Comparison of ENCODE assay signal across 15 mouse cellular contexts in genomic region chr16:62995555-62995954, GRCm38 (mm10).
"Had no signal": no experiment of that assay in that cellular context is flagged by ENCODE, and none has a peak within 500 bp of the region (broad histone marks: within the 10 kb centered on the region; RNA-seq: fewer than 3 reads in every experiment).

No protein-coding gene starts in this region.

- H3K27ac ChIP-seq: neural tube, embryonic 15.5 days; stomach, embryonic 15.5 days; stomach, postnatal 0 days had no signal

- DNase-seq: retina, postnatal 1 day; right cerebral cortex, adult 18-20 months; right cerebral cortex, postnatal 14 days; right cerebral cortex, postnatal 25 days; right cerebral cortex, postnatal 4 days; spleen, adult 18-20 months; thymus, adult 18-20 months; thymus, adult 2 months; thymus, postnatal 14 days; thymus, postnatal 25 days; thymus, postnatal 36 days; thymus, postnatal 4 days had no signal

- H3K27me3 ChIP-seq: neural tube, embryonic 15.5 days; stomach, embryonic 15.5 days had no signal

- H3K36me3 ChIP-seq: neural tube, embryonic 15.5 days; stomach, embryonic 15.5 days had no signal

- H3K9me3 ChIP-seq: neural tube, embryonic 15.5 days; stomach, embryonic 15.5 days had no signal

- H3K4me2 ChIP-seq: neural tube, embryonic 15.5 days; stomach, embryonic 15.5 days had no signal

- H3K4me3 ChIP-seq: neural tube, embryonic 15.5 days; stomach, embryonic 15.5 days had no signal

- H3K9ac ChIP-seq: neural tube, embryonic 15.5 days; stomach, embryonic 15.5 days had no signal

- H3K4me1 ChIP-seq: neural tube, embryonic 15.5 days; stomach, embryonic 15.5 days had no signal
